Mouse (Mus musculus) liver, embryonic 16.5 days (tissue): ENCODE results near the gene Alk. TPM values are rescaled to one million over a fixed set of nuclear protein-coding genes. Genes with fewer than 3 reads are reported as not detected.

ENCODE experiments used
- ATAC-seq: fragments of 200-750 bp; cut with Nextera tagmentation; 2 replicates; pipeline ENCODE4 v1.8.0; 2017; ENCODE audit warnings: low read depth, mild to moderate bottlenecking, moderate number of reproducible peaks, moderate library complexity
- H3K27ac ChIP-seq: fragments of 300-500 bp; sonication (generic); 2 replicates; pipeline ENCODE4 v1.5.1; 2014; ENCODE audit warnings: mild to moderate bottlenecking, low read length
- H3K27me3 ChIP-seq: fragments of 300-500 bp; sonication (generic); 2 replicates; pipeline ENCODE4 v1.6.1; 2014; ENCODE audit warnings: low read depth, low read length, mixed read lengths; ENCODE audit not compliant: control insufficient read depth, insufficient read depth
- H3K36me3 ChIP-seq: fragments of 300-500 bp; sonication (generic); 2 replicates; pipeline ENCODE4 v1.6.1; 2014; ENCODE audit warnings: mild to moderate bottlenecking; ENCODE audit not compliant: control insufficient read depth, insufficient read depth
- H3K4me1 ChIP-seq: fragments of 300-500 bp; sonication (generic); 2 replicates; pipeline ENCODE4 v1.6.1; 2014; ENCODE audit warnings: low read depth, low read length, mixed read lengths; ENCODE audit not compliant: control insufficient read depth
- H3K4me2 ChIP-seq: fragments of 300-500 bp; sonication (generic); 2 replicates; pipeline ENCODE4 v1.6.1; 2014; ENCODE audit warnings: low read depth, low read length, mixed read lengths
- H3K4me3 ChIP-seq: fragments of 300-500 bp; sonication (generic); 2 replicates; pipeline ENCODE4 v1.5.1; 2014; ENCODE audit warnings: low read depth, mild to moderate bottlenecking, low read length
- H3K9ac ChIP-seq: fragments of 300-500 bp; sonication (generic); 2 replicates; pipeline ENCODE4 v1.6.1; 2014; ENCODE audit warnings: low read depth, low read length
- H3K9me3 ChIP-seq: fragments of 300-500 bp; sonication (generic); replicated peaks from 2 replicates; pipeline ENCODE4 v1.6.1; 2016; ENCODE audit warnings: low read length; ENCODE audit not compliant: control insufficient read depth
- WGBS: fragments of 180-500 bp; shearing (Covaris S2); extraction: QIAGEN DNeasy Blood & Tissue Kit; methylation state at CpG from one replicate; pipeline ENCODE4 v1.1.7; 2014; ENCODE audit not compliant: insufficient replicate concordance; 5-methylcytosine and 5-hydroxymethylcytosine counted together
- polyA plus RNA-seq: library from polyadenylated mRNA; unstranded; fragments of >200 nt; fragmentation: Nextera tagmentation; extraction: Ambion mirVana; gene quantifications from 2 replicates; pipeline ENCODE4 v1.2.1, GENCODE M21; 2015

The Alk gene
- polyA plus RNA-seq, 1 experiment from 2014 or later: 0.07 TPM

GRCm38 (mm10) chr17:72401861-72402260 lies 202.6 kb downstream of the Alk start:
- Histone ChIP-seq H3K4me1 (no peaks in the 10 kb centered on the region), H3K4me3 (no peak overlapping the region), H3K27ac (no peak overlapping the region), H3K36me3 (no peaks in the 10 kb centered on the region), H3K9ac (no peak overlapping the region), H3K9me3 (no peaks in the 10 kb centered on the region), H3K4me2 (no peak overlapping the region), H3K27me3 (no peaks in the 10 kb centered on the region)
- 58% methylated on average over 3 of the region's 3 CpGs for WGBS
- ATAC-seq: no peak

DNA sequence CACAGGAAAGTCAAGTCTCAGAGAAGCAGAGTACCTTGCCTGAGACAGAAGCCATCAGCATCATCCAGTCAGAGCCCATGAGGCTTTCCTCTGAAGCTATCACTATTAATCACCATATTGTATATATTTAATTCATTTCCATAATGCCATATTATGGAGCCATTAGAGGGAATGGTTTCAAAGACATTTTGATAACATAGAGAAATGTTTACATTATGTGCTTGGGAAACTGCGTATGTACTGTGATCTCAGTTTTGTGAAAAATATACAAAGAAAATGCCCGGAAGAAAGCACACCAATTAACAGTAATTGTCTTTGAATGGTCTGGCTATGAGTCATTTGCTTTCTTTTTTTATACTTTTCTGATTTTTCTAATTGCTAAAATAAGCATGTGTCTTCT lies 203.1 kb downstream of the Alk start:
- WGBS: 67% methylated on average over 2 of the region's 2 CpGs
- ATAC-seq: no peak
- Histone ChIP-seq H3K4me3 (no peak overlapping the region), H3K27ac (no peak overlapping the region), H3K27me3 (no peaks in the 10 kb centered on the region), H3K4me2 (no peak overlapping the region), H3K9ac (no peak overlapping the region), H3K36me3 (no peaks in the 10 kb centered on the region), H3K9me3 (no peaks in the 10 kb centered on the region), H3K4me1 (no peaks in the 10 kb centered on the region)

DNA sequence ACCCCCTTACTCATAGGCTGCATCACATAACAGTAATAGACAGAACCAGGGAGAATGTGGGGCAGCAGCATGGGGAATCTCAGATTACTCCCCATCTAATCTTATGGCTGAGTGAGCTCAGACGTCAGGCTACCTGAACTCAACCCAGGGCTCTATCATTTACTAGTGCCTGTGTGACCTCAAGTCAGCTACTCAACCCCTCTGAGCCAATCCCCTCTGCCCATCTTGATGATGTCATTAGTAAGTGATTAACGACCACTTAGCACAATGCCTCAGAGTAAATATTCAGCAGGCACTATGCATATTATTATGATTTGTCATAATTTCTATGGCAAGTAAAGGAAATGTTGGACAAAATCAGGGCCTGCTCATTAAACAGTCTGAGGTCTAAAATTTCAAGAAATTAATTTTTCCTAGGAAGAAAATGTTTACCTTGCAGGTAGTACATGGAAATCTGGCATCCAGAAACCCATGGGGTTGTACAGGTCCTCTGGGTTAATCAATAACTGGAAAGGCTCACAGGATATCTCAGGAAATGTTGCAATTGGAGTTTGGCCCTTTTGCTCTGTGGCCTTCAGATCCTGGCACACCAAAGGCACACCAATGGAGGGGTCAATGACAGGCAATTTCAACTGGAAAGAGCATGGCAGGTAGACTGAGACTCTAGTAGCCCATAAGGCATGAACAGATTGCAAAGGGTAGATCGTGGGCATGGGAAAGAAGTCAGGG lies 204.9 kb downstream of the Alk start:
- Histone ChIP-seq H3K4me1 (no peaks in the 10 kb centered on the region), H3K9me3 (no peaks in the 10 kb centered on the region), H3K4me2 (no peak overlapping the region), H3K27ac (peak overlapping the region; percentile 60), H3K9ac (no peak overlapping the region), H3K27me3 (no peaks in the 10 kb centered on the region), H3K4me3 (no peak overlapping the region), H3K36me3 (no peaks in the 10 kb centered on the region)
- ATAC-seq: peak; percentile 96
- 38% methylated on average over 3 of the region's 3 CpGs for WGBS

DNA sequence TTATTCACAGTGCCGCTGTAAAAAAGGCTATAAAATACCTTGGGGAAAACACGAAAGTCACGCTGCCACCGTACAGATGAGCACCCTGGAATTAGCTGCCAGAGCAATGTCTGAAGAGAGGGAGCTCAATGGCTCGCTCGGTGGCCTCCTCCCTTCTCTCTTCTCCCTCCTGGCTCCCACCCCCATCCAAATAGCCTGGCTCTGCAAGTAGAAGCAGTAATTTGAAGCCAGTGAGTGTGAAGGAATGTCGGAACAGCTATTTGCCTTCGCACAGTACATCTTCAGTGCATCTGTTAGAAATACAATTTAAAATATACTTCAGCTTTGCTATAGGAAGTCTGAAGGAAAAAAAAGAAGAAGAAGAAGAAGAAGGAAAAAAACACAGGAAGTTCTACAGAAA lies 208.5 kb downstream of the Alk start:
- H3K4me2 ChIP-seq: no peak overlapping the region
- no peak overlapping the region for H3K27ac ChIP-seq
- H3K9ac ChIP-seq: no peak overlapping the region
- no peak overlapping the region for H3K4me3 ChIP-seq
- H3K36me3 ChIP-seq: no peaks in the 10 kb centered on the region
- no peaks in the 10 kb centered on the region for H3K9me3 ChIP-seq
- no peaks in the 10 kb centered on the region for H3K4me1 ChIP-seq
- no peak for ATAC-seq
- 61% methylated on average over 8 of the region's 8 CpGs for WGBS
- no peaks in the 10 kb centered on the region for H3K27me3 ChIP-seq

- Histone ChIP-seq H3K27ac (no peak overlapping the region), H3K4me1 (no peaks in the 10 kb centered on the region), H3K4me2 (no peak overlapping the region), H3K36me3 (no peaks in the 10 kb centered on the region), H3K27me3 (no peaks in the 10 kb centered on the region), H3K9me3 (no peaks in the 10 kb centered on the region; the same call in 1 of the 2 replicates), H3K4me3 (no peak overlapping the region), H3K9ac (no peak overlapping the region)
- 69% methylated on average over 4 of the region's 4 CpGs for WGBS
- ATAC-seq: no peak
Observed at GRCm38 (mm10) chr17:72368991-72369390, 235.4 kb downstream of the Alk start.

DNA sequence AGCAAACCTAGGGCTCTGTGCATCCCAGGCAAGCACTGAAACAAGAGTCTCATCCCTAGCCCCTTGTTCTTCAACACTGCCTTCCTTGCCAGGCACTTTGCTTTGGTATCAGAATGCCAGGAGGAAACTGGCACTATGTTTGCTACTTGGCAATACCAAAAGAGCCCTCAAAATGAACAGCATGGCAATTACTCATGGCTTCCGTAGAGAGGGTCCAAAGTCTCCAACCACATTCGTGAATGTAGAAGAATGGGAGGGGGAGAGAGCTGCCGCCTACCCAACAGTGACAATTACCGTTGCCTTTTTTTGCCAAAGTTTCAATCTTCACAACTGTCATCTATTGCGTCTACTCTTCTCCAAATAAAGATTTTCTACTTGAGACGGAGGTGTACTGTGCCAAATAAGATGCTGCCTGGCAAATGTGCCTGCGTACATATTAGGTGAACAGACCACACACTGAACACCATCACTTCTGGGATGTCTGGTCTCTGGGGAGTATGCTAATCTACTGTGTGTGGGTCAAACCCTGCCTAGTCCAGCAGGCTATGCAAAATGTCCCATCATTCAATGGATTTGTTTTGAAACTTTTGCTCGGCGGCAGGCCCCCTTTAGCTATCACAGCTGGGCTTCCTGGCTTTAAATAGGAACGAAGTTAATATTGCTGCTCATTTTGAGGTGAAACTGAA lies 241.5 kb downstream of the Alk start:
- 68% methylated on average over 10 of the region's 10 CpGs for WGBS
- no peak for ATAC-seq
- H3K4me2 ChIP-seq: no peak overlapping the region

GRCm38 (mm10) chr17:72361961-72362360 lies 242.5 kb downstream of the Alk start:
- Histone ChIP-seq H3K4me3 (no peak overlapping the region), H3K9ac (no peak overlapping the region), H3K4me1 (no peaks in the 10 kb centered on the region), H3K27ac (no peak overlapping the region), H3K36me3 (no peaks in the 10 kb centered on the region), H3K27me3 (no peaks in the 10 kb centered on the region), H3K4me2 (no peak overlapping the region), H3K9me3 (no peaks in the 10 kb centered on the region)
- 65% methylated on average over 4 of the region's 4 CpGs for WGBS
- ATAC-seq: no peak

More for the DNA sequence above, 241.5 kb downstream of the Alk start:
- Histone ChIP-seq H3K27ac (no peak overlapping the region), H3K27me3 (no peaks in the 10 kb centered on the region), H3K36me3 (no peaks in the 10 kb centered on the region), H3K4me1 (no peaks in the 10 kb centered on the region), H3K9ac (no peak overlapping the region), H3K9me3 (no peaks in the 10 kb centered on the region), H3K4me3 (no peak overlapping the region)

DNA sequence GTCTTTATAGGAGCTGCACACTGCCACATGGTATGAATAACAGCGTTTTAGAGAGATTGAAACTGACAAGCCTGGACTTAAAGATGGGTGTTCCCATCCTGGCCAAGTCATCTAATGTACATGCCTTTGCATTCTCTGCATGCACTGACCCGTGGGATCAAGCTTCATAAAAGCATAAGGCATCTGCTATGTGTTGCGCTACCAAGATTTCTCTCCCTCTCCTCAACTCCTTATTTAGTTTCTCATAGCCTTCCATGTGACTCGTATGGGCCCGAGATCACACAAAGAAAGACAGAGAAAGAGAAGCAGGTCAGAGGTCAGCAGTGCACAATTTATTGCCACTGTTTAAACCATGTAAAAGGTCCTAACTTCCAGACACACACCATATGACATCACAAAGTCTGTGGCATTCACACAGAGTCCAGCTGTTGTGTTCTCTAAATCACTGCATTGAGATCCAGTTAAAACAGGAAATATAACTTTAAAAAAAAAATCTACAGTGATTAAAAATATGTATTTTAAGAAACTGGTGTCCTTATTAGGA lies 247.6 kb downstream of the Alk start:
- Histone ChIP-seq H3K4me1 (no peaks in the 10 kb centered on the region), H3K27ac (no peak overlapping the region)

DNA sequence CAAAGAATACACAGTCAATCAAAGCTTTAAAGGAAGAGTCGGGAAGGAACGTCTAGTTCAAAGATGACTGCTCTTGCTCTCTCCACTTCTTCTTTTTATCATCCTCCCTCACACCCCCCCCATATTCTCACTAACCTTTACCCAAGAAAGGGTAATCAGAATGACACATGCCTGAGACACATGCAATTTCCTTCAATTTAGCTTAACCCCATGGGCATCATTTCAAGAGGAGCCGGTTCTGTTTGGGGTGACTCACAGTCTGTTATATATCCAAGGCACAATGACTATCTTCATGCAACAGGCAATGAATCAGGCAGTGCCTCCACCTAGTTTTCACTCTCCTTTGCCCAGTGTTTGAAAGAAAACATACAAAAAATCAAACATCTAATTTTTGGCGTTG lies 265.0 kb downstream of the Alk start:
- Histone ChIP-seq H3K27ac (no peak overlapping the region), H3K9ac (no peak overlapping the region), H3K36me3 (no peaks in the 10 kb centered on the region), H3K4me3 (no peak overlapping the region), H3K4me1 (no peaks in the 10 kb centered on the region), H3K9me3 (no peaks in the 10 kb centered on the region), H3K27me3 (no peaks in the 10 kb centered on the region), H3K4me2 (no peak overlapping the region)
- 76% methylated on average over 4 of the region's 4 CpGs for WGBS
- no peak for ATAC-seq

More for the DNA sequence above, 247.6 kb downstream of the Alk start:
- no peaks in the 10 kb centered on the region for H3K27me3 ChIP-seq
- 57% methylated on average over 5 of the region's 5 CpGs for WGBS
- no peaks in the 10 kb centered on the region for H3K9me3 ChIP-seq
- no peak overlapping the region for H3K4me2 ChIP-seq
- no peak for ATAC-seq
- H3K36me3 ChIP-seq: no peaks in the 10 kb centered on the region
- no peak overlapping the region for H3K9ac ChIP-seq
- H3K4me3 ChIP-seq: no peak overlapping the region
